8 mouse cellular contexts compared by ENCODE assay signal in genomic region chr4:106837964-106838363, GRCm38 (mm10). TPM values are rescaled to one million over a fixed set of nuclear protein-coding genes. Genes with fewer than 3 reads are reported as not detected.
A peak's percentile ranks its signal among the peaks of the same experiment; 100 is the strongest.
DNase-seq lines count a peak whose midpoint lies in the region; ATAC-seq and TF ChIP-seq lines count a peak whose summit lies in the region.

No protein-coding gene starts in this region.

- H3K9ac ChIP-seq in CH12.LX (ENCODE audit: insufficient read depth, low read depth), result no peak overlapping the region
- H3K9ac ChIP-seq in forebrain, embryonic 12.5 days, result peak overlapping the region; percentile 30
- H3K9ac ChIP-seq in heart, embryonic 15.5 days, result peak overlapping the region; percentile 43; the same call in 1 of the 2 replicates
- peak overlapping the region; percentile 48 for H3K9ac ChIP-seq in liver, embryonic 15.5 days

- dilution Hi-C loops in CH12.LX (cut with MboI; ENCODE audit: extremely low pct_ligation_motif_present, extremely low pct_unique_long_range_greater_than_20kb, low sequenced_read_pairs), result no loop called here

- H3K9me3 ChIP-seq in CH12.LX (replicated peaks; ENCODE audit: low read length), result no peaks in the 10 kb centered on the region
- H3K9me3 ChIP-seq in forebrain, embryonic 12.5 days, result no peaks in the 10 kb centered on the region
- no peaks in the 10 kb centered on the region for H3K9me3 ChIP-seq in heart, embryonic 15.5 days (replicated peaks)
- no peaks in the 10 kb centered on the region for H3K9me3 ChIP-seq in liver, embryonic 15.5 days (replicated peaks)

- H3K4me2 ChIP-seq in CH12.LX (ENCODE audit: insufficient read depth, low read depth, poor library complexity, severe bottlenecking), result 0 out of 2 replicates have a peak overlapping the region, but pooled peaks have one; percentile 7
- peak overlapping the region; percentile 48 for H3K4me2 ChIP-seq in forebrain, embryonic 12.5 days
- H3K4me2 ChIP-seq in heart, embryonic 15.5 days, result peak overlapping the region; percentile 100
- H3K4me2 ChIP-seq in liver, embryonic 15.5 days, result peak overlapping the region; percentile 71

- H3K4me3 ChIP-seq in CH12.LX (replicated peaks in 1 of 3; ENCODE audit: low read depth in 2 of 3, low read length in 2 of 3, poor library complexity in 1 of 3), result no peak overlapping the region
- H3K4me3 ChIP-seq in forebrain, embryonic 12.5 days (replicated peaks), result peak overlapping the region; percentile 25
- H3K4me3 ChIP-seq in heart, embryonic 15.5 days, result peak overlapping the region; percentile 34
- H3K4me3 ChIP-seq in liver, embryonic 15.5 days (replicated peaks), result peak overlapping the region; percentile 30

- in situ Hi-C loops in CH12.LX (cut with MboI; ENCODE audit: low pct_ligation_motif_present, low pct_unique_long_range_greater_than_20kb, low sequenced_read_pairs), result loop anchor here (10.0 kb wide), 2 partner anchors 127 to 327 kb away; no protein-coding TSS in a partner anchor

- ATAC-seq in forebrain, embryonic 12.5 days (ENCODE audit: low FRiP score), result peak; percentile 59
- ATAC-seq in heart, embryonic 15.5 days (replicated peaks; ENCODE audit: insufficient number of reproducible peaks, insufficient read depth, low FRiP score, low read depth), result peak; percentile 56
- ATAC-seq in liver, embryonic 15.5 days (ENCODE audit: insufficient read depth), result no peak

- 0% methylated on average over 15 of the region's 18 CpGs for WGBS in forebrain, embryonic 12.5 days
- 1% methylated on average over 18 of the region's 18 CpGs for WGBS in heart, embryonic 15.5 days
- 3% methylated on average over 15 of the region's 18 CpGs for WGBS in liver, embryonic 15.5 days (ENCODE audit: insufficient replicate concordance)

- no peaks in the 10 kb centered on the region for H3K36me3 ChIP-seq in CH12.LX (replicated peaks in 1 of 2; ENCODE audit: control insufficient read depth in 1 of 2, insufficient read depth in 1 of 2, low read length in 1 of 2)
- H3K36me3 ChIP-seq in forebrain, embryonic 12.5 days (replicated peaks), result no peaks in the 10 kb centered on the region
- no peaks in the 10 kb centered on the region for H3K36me3 ChIP-seq in heart, embryonic 15.5 days
- H3K36me3 ChIP-seq in liver, embryonic 15.5 days (replicated peaks), result no peaks in the 10 kb centered on the region

- H3K79me2 ChIP-seq in CH12.LX (replicated peaks; ENCODE audit: control insufficient read depth, extremely low read depth, insufficient read depth, poor library complexity, severe bottlenecking), result no peaks in the 10 kb centered on the region

- peaks cover 7 to 29% of the 10 kb centered on the region in 2 experiments; a peak in 3 of 4 replicates for H3K4me1 ChIP-seq in CH12.LX (ENCODE audit: control insufficient read depth in 1 of 2, insufficient read depth in 2 of 2)
- H3K4me1 ChIP-seq in forebrain, embryonic 12.5 days, result peaks cover 60% of the 10 kb centered on the region
- peaks cover 32% of the 10 kb centered on the region for H3K4me1 ChIP-seq in heart, embryonic 15.5 days (replicated peaks)
- peaks cover 51% of the 10 kb centered on the region for H3K4me1 ChIP-seq in liver, embryonic 15.5 days (replicated peaks)

- H3K27me3 ChIP-seq in CH12.LX (replicated peaks), result no peaks in the 10 kb centered on the region
- H3K27me3 ChIP-seq in forebrain, embryonic 12.5 days, result peaks cover 20% of the 10 kb centered on the region
- no peaks in the 10 kb centered on the region for H3K27me3 ChIP-seq in heart, embryonic 15.5 days
- H3K27me3 ChIP-seq in liver, embryonic 15.5 days, result peaks cover 21% of the 10 kb centered on the region

- TF ChIP-seq RAD21 in CH12.LX (IDR thresholded peaks at IDR 0.05; ENCODE audit: low read depth, low read length), result no peak

- no peak for TF ChIP-seq EP300 in CH12.LX (IDR thresholded peaks at IDR 0.05; ENCODE audit: low read length)

- DNase-seq in CH12.LX (ENCODE audit: extremely low read depth), result no peak
- DNase-seq in brain, adult 2 months (ENCODE audit: low read depth, low spot score), result peak; percentile 79
- DNase-seq in kidney, postnatal 14 days, result peak; percentile 84
- DNase-seq in retina, embryonic 14.5 days (ENCODE audit: low spot score), result peak; percentile 75
- peak; percentile 66 for DNase-seq in urinary bladder, postnatal 14 days (ENCODE audit: low spot score)

- TF ChIP-seq POLR2A in CH12.LX (IDR thresholded peaks at IDR 0.05; ENCODE audit: low read depth, low read length), result no peak

- no peak for TF ChIP-seq CTCF in CH12.LX (conservative IDR thresholded peaks at IDR 0.05 in 1 of 2, IDR thresholded peaks at IDR 0.05 in 1 of 2; ENCODE audit: low read depth in 2 of 2, low read length in 2 of 2)

- H3K27ac ChIP-seq in CH12.LX (ENCODE audit: insufficient read depth, low read depth), result no peak overlapping the region
- H3K27ac ChIP-seq in forebrain, embryonic 12.5 days, result peak overlapping the region; percentile 97
- peak overlapping the region; percentile 98 for H3K27ac ChIP-seq in heart, embryonic 15.5 days
- H3K27ac ChIP-seq in liver, embryonic 15.5 days (replicated peaks), result no peak overlapping the region

TF ChIP-seq in CH12.LX, 34 proteins besides CTCF, POLR2A, EP300 and RAD21:
- no peak for TF ChIP-seq MEF2A (IDR thresholded peaks at IDR 0.05; ENCODE audit: borderline replicate concordance, low read depth, low read length)
- no peak for TF ChIP-seq ZC3H11A (IDR thresholded peaks at IDR 0.05; ENCODE audit: low read depth, low read length)

RNA-seq across cellular contexts. Expression of gene Acot11, which starts 33.2 kb away (rescaled TPM):
- total RNA-seq in CH12.LX (2012; rRNA removed), result 4.8 and 6.8 TPM in 2 replicates
- total RNA-seq in CH12.LX (2014; rRNA removed), result 2.0 and 2.3 TPM in 2 replicates
- 4.3 and 4.4 TPM in 2 replicates for polyA plus RNA-seq in CH12.LX (2012; ENCODE audit: insufficient read length, low read depth)
- 1.4 TPM in 2 replicates for polyA plus RNA-seq in forebrain, embryonic 12.5 days (2016; fragmentation: Nextera tagmentation; extraction: Ambion mirVana)
- 6.1 and 6.4 TPM in 2 replicates for polyA plus RNA-seq in heart, embryonic 15.5 days (2015; fragmentation: Nextera tagmentation; extraction: Ambion mirVana)
- 4.7 and 6.4 TPM in 2 replicates for polyA plus RNA-seq in liver, embryonic 15.5 days (2015; fragmentation: Nextera tagmentation; extraction: Ambion mirVana)

Comparison
In these comparisons a context has a peak if more than half of its experiments do, and no peak if none do; other contexts are left out.
1. H3K27ac ChIP-seq: peak in forebrain, embryonic 12.5 days (single experiment) and heart, embryonic 15.5 days (single experiment); none in CH12.LX (single experiment) and liver, embryonic 15.5 days (single experiment).
2. H3K4me2 ChIP-seq: peak in every context shown above with its lines; median percentile 100 in heart, embryonic 15.5 days; 71 in liver, embryonic 15.5 days; 48 in forebrain, embryonic 12.5 days; 7 in CH12.LX.
3. H3K4me3 ChIP-seq: peak in forebrain, embryonic 12.5 days (single experiment), heart, embryonic 15.5 days (single experiment) and liver, embryonic 15.5 days (single experiment); none in CH12.LX (0 of 3).